Mouse (Mus musculus): ENCODE measurements around the gene Patj.

- TF ChIP-seq POU5F1 (IDR thresholded peaks at IDR 0.05; ENCODE audit: borderline replicate concordance, low read length), result no peak
- no peak for TF ChIP-seq CTCF (conservative IDR thresholded peaks at IDR 0.05; ENCODE audit: low read length)
Observed at GRCm38 (mm10) chr4:98489386-98489785, 93.8 kb downstream of the Patj start.

Data from E14TG2a.4 (cell line).